Mouse (Mus musculus) lung, postnatal 0 days (tissue): ENCODE data around the gene Otub1. TPM values are rescaled to one million over a fixed set of nuclear protein-coding genes. Genes with fewer than 3 reads are reported as not detected.

ENCODE experiments used
- ATAC-seq: fragments of 200-750 bp; cut with Nextera tagmentation; 2 replicates; pipeline ENCODE4 v1.8.0; 2017; ENCODE audit warnings: moderate library complexity
- DNase-seq: peaks from one replicate; pipeline ENCODE4 v3.0.0-alpha.2; 2016; ENCODE audit warnings: low spot score
- H3K27ac ChIP-seq: fragments of 300-500 bp; sonication (generic); 2 replicates; pipeline ENCODE4 v1.5.1; 2014; ENCODE audit warnings: antibody characterized with exemption, mild to moderate bottlenecking, low read length, mixed read lengths
- H3K27me3 ChIP-seq: fragments of 300-500 bp; sonication (generic); replicated peaks from 2 replicates; pipeline ENCODE4 v1.6.1; 2014; ENCODE audit warnings: low read length, mixed read lengths; ENCODE audit not compliant: insufficient read depth
- H3K36me3 ChIP-seq: fragments of 300-500 bp; sonication (generic); 2 replicates; pipeline ENCODE4 v1.6.1; 2014; ENCODE audit warnings: low read length, mixed read lengths; ENCODE audit not compliant: insufficient read depth
- H3K4me1 ChIP-seq: fragments of 300-500 bp; sonication (generic); 2 replicates; pipeline ENCODE4 v1.6.1; 2014; ENCODE audit warnings: antibody characterized with exemption, low read depth, low read length, mixed read lengths; ENCODE audit not compliant: insufficient read depth
- H3K4me2 ChIP-seq: fragments of 300-500 bp; sonication (generic); replicated peaks from 2 replicates; pipeline ENCODE4 v1.6.1; 2014; ENCODE audit warnings: low read depth, mild to moderate bottlenecking, low read length, moderate library complexity, mixed read lengths
- H3K4me3 ChIP-seq: fragments of 300-500 bp; sonication (generic); 2 replicates; pipeline ENCODE4 v1.5.1; 2014; ENCODE audit warnings: low read depth, low read length
- H3K9ac ChIP-seq: fragments of 300-500 bp; sonication (generic); replicated peaks from 2 replicates; pipeline ENCODE4 v1.6.1; 2014; ENCODE audit warnings: low read depth, mild to moderate bottlenecking
- H3K9me3 ChIP-seq: fragments of 300-500 bp; sonication (generic); 2 replicates; pipeline ENCODE4 v1.6.1; 2016; ENCODE audit warnings: low read length, mixed read lengths
- CTCF ChIP-seq: IDR thresholded peaks from 2 replicates; pipeline ENCODE4 v1.5.1; 2016; ENCODE audit warnings: antibody characterized with exemption, mild to moderate bottlenecking
- EP300 ChIP-seq: IDR thresholded peaks from 2 replicates; pipeline ENCODE4 v1.6.1; 2016; ENCODE audit warnings: antibody characterized with exemption, mild to moderate bottlenecking, control low read depth
- WGBS: fragments of 180-500 bp; shearing (Covaris S2); extraction: QIAGEN DNeasy Blood & Tissue Kit; methylation state at CpG from one replicate; pipeline ENCODE4 v1.1.7; 2014; 5-methylcytosine and 5-hydroxymethylcytosine counted together
- polyA plus RNA-seq: library from polyadenylated mRNA; unstranded; fragments of >200 nt; fragmentation: Nextera tagmentation; extraction: Ambion mirVana; gene quantifications from 2 replicates; pipeline ENCODE4 v1.2.1, GENCODE M21; 2015

Otub1 gene
- polyA plus RNA-seq, 1 experiment from 2014 or later, result 119 TPM

DNA sequence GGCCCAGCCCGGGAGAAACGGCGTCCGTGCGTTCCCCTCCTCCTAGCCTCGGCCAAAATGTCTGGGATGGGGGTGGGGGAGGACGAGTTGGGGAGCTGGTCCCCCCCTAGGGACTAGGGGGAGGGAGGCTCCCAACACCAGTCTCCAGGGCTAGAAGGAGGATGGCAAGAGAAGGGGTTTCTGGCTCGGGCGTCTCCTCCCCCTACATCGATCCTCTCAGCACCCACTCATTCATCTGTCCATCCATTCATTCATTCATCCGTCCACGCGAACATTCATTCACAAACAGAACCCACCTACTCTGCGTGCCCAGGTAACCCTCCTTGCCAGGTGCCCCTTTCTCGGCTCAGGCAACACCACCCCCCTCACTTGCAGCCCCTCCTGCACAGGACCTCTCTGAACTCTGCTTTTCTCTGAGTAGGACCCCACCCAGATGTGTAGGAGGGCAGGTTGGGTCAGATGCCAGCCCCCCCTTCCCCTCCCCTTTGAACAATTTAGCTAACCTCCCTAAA lies 39.9 kb downstream of the Otub1 start:
- H3K36me3 ChIP-seq, result no peaks in the 10 kb centered on the region
- no peak overlapping the region for H3K9ac ChIP-seq
- ATAC-seq, result no peak; the same call in 1 of the 2 replicates
- H3K4me3 ChIP-seq, result peak overlapping the region; percentile 59
- H3K27me3 ChIP-seq, result peaks cover 29% of the 10 kb centered on the region
- 1% methylated on average over 15 of the region's 15 CpGs for WGBS
- DNase-seq, result no peak
- H3K27ac ChIP-seq, result no peak overlapping the region
- no peaks in the 10 kb centered on the region for H3K9me3 ChIP-seq
- no peaks in the 10 kb centered on the region; the same call in 1 of the 2 replicates for H3K4me1 ChIP-seq
- no peak for TF ChIP-seq EP300
- no peak for TF ChIP-seq CTCF
- peak overlapping the region; percentile 99 for H3K4me2 ChIP-seq

DNA sequence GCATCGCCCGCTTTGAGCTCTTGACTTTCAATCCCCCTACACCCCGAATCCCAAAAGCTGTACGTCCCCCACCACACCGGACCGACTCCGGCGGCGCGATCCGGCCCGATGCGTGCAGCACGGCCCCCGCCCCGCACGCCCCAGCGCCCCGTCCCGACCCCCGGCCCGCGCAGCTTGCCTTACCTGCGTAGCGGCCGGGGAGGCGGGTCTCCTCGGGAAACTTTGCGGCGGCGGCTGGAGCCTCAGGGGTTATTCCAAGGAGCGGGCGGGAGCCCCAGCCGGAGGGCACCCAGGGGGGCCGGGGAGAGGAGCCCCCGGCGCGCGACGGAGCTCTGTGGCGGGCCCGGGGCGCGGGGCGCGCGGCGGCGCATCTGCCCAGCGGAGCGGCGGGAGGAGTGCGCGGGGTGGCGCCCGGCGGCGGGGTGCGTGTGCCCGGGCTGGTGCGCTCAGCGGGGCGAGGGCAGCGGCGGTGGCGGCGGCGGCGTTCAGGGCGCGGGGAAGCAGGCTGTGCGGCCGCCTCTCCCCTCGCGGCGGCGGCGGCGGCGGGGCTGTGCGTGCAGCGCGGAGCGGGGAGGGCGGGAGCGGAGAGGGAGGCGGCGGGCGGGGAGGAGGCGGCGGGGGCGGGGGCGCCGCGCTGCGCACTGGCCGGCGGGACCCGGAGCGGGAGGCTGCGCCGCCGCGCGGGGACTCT lies 40.5 kb downstream of the Otub1 start:
- ATAC-seq, result peak; percentile 36
- WGBS, result 2% methylated on average over 20 of the region's 105 CpGs

DNA sequence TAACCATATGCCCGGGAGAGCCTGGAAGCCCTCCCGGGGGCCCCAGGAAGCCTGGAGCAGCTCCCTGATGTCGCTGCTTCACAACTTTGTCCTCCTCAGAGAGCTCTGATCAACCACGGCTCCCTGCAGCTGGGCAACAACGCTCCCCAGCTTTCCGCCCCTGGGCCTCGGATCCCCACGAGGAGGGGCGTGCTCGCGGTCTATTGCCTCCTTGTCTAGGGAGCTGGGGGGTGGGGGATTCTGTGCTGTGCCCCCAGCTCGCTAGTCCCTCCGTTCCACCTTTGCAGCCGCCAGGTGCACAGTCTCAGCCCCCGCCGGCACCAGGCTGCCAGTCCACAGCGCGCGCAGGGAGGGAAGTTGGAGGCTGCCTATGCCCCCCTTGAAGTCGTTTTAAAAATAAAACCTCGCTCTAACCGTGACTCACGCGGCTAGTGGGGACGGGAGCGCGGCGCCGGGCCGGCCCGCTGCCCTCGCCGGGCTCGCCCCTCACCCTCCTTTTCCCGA lies 41.2 kb downstream of the Otub1 start:
- H3K27ac ChIP-seq, result no peak overlapping the region
- H3K27me3 ChIP-seq, result peaks cover 29% of the 10 kb centered on the region
- H3K4me3 ChIP-seq, result peak overlapping the region; percentile 59
- no peak for TF ChIP-seq EP300
- TF ChIP-seq CTCF, result no peak
- peaks cover 5% of the 10 kb centered on the region; the same call in 1 of the 2 replicates for H3K4me1 ChIP-seq
- no peak overlapping the region for H3K9ac ChIP-seq
- no peaks in the 10 kb centered on the region for H3K36me3 ChIP-seq
- H3K4me2 ChIP-seq, result peak overlapping the region; percentile 99
- peak; percentile 27; the same call in 1 of the 2 replicates for ATAC-seq
- WGBS, result 4% methylated on average over 32 of the region's 35 CpGs
- no peaks in the 10 kb centered on the region for H3K9me3 ChIP-seq
- peak; percentile 32 for DNase-seq

More for the DNA sequence above, 40.5 kb downstream of the Otub1 start:
- H3K27me3 ChIP-seq, result peaks cover 29% of the 10 kb centered on the region
- H3K4me3 ChIP-seq, result peak overlapping the region; percentile 59
- no peak for DNase-seq
- no peaks in the 10 kb centered on the region for H3K36me3 ChIP-seq
- peak overlapping the region; percentile 99 for H3K4me2 ChIP-seq
- no peaks in the 10 kb centered on the region for H3K9me3 ChIP-seq
- no peak for TF ChIP-seq EP300
- no peak for TF ChIP-seq CTCF
- no peaks in the 10 kb centered on the region; the same call in 1 of the 2 replicates for H3K4me1 ChIP-seq
- H3K9ac ChIP-seq, result no peak overlapping the region
- H3K27ac ChIP-seq, result no peak overlapping the region

DNA sequence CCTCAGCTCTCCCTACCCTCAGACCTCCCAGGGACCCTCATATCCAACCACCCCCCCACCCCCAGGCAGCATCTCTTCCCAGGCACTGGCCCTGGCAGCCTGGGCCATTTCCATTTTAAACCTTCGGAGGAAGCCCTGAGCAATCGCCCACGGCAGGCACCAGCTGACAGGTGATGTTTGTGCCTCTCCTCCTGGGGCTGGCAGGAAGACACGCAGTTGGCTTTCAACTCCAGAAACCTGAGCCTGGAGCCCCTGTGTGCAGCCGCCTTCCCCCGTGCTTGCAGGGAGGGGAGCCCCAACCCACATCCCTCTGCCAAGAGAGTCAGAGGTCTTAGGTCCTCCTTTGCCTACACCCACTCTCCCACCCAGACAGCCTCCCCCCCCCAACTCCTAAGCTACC lies 41.9 kb downstream of the Otub1 start:
- DNase-seq, result no peak
- Histone ChIP-seq H3K4me3 (no peak overlapping the region), H3K9ac (no peak overlapping the region), H3K9me3 (no peaks in the 10 kb centered on the region), H3K36me3 (no peaks in the 10 kb centered on the region), H3K4me1 (peaks cover 5% of the 10 kb centered on the region; the same call in 1 of the 2 replicates), H3K4me2 (no peak overlapping the region), H3K27me3 (peaks cover 29% of the 10 kb centered on the region), H3K27ac (no peak overlapping the region)
- TF ChIP-seq CTCF (no peak), EP300 (no peak)
- no peak for ATAC-seq
- WGBS, result 16% methylated on average over 6 of the region's 6 CpGs

DNA sequence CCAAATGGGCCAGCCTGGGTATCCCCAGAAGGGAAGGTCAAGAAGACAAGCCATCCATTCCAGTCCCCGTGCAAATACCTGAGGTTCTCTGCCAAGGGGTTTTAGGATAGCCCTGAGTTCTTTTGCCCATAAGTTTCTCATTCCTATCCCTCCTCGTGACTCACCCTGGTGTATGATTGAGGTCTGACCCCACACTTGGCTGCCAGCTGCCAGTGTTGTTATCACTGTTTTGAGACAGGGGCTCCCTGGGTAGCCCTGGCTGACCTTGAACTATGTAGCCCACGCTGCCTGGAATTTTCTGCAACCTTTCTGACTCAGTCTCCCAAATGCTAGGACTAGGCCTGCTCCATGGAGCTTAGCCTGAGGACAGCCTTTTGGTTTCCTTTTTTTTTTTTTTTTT lies 45.1 kb downstream of the Otub1 start:
- Histone ChIP-seq H3K27ac (no peak overlapping the region), H3K4me3 (no peak overlapping the region), H3K27me3 (peaks cover 18% of the 10 kb centered on the region), H3K4me2 (no peak overlapping the region), H3K4me1 (peaks cover 5% of the 10 kb centered on the region; the same call in 1 of the 2 replicates), H3K9ac (no peak overlapping the region), H3K36me3 (no peaks in the 10 kb centered on the region), H3K9me3 (no peaks in the 10 kb centered on the region)
- DNase-seq (no peak), ATAC-seq (no peak)
- WGBS, result 73% methylated on average over 3 of the region's 3 CpGs
- no peak for TF ChIP-seq CTCF

DNA sequence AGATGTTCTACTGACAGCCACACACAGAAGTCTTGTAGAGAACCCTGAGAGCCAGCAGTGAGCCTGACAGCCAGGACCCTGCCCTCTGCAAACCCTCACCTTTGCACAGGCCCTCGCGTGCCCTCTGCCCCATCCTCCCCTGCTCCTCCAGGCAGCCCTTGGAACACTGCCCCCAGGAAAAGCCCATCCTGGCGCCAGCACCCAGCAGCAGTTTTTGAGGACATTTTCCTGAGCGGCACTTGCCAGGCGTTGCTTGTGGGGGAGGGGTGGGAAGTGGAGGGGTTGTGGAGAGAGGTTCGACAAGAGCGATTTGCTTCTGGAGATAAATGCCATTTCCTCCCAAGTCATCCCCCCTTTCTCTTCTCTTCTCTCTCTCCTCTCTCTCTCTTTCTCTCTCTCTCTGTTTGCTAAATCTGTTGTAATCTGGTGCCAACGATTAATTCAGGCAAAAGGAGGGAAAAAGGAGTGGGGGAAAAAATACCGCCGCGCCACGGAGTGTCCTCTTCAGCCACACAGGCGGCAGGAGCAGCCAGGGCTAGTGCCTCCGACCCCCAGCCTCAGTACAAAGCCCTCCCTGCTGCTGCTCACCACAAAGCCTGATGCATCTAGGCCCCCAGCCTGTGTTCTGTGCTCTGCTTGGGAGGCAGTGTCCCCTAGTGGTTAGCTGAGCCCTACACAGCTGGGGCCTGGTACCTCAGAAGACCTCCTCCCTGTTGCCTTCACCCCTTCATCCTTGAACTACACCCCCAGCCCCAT lies 45.8 kb downstream of the Otub1 start:
- DNase-seq (peak; percentile 38), ATAC-seq (peak; percentile 52; the same call in 1 of the 2 replicates)
- TF ChIP-seq EP300, result no peak
- TF ChIP-seq CTCF, result peak; percentile 79
- WGBS, result 8% methylated on average over 14 of the region's 14 CpGs
- peaks cover 5% of the 10 kb centered on the region; the same call in 1 of the 2 replicates for H3K4me1 ChIP-seq
- no peaks in the 10 kb centered on the region for H3K9me3 ChIP-seq
- H3K9ac ChIP-seq, result no peak overlapping the region
- no peaks in the 10 kb centered on the region for H3K36me3 ChIP-seq
- no peak overlapping the region for H3K27ac ChIP-seq
- H3K4me3 ChIP-seq, result no peak overlapping the region
- no peak overlapping the region for H3K4me2 ChIP-seq
- peaks cover 13% of the 10 kb centered on the region for H3K27me3 ChIP-seq
